Mouse (Mus musculus) MN1 (cell line): ENCODE measurements at regions not wholly inside any gene's neighbourhood (a gene's known extent, or its start where the extent isn't known, plus 50 kb on each side); places are given as distances from the start of the nearest gene placed in this dataset.

Experiments
- DNase-seq: peaks from one replicate; pipeline ENCODE4 v3.0.0-alpha.2; 2016; ENCODE audit warnings: low spot score

GRCm38 (mm10) chr3:10697698-10698452 is 362.4 kb upstream of the Gm38303 start:
- no peak for DNase-seq

GRCm38 (mm10) chr3:10685501-10685951 is 350.0 kb upstream of the Gm38303 start:
- no peak for DNase-seq

- DNase-seq, result peak; percentile 16
Measured at GRCm38 (mm10) chr3:10684885-10685500, 349.5 kb upstream of the Gm38303 start.

GRCm38 (mm10) chr3:10681938-10682337 is 346.5 kb upstream of the Gm38303 start:
- no peak for DNase-seq

- no peak for DNase-seq
Measured at GRCm38 (mm10) chr3:10647975-10648511, 312.6 kb upstream of the Gm38303 start.
